Mouse (Mus musculus) gastrocnemius, adult 18-20 months (tissue): ENCODE data around the gene Sema3b. TPM values are rescaled to one million over a fixed set of nuclear protein-coding genes. Genes with fewer than 3 reads are reported as not detected.
"Not testable (repeated sequence)": the region's sequence is repeated elsewhere in the genome, so short reads cannot be mapped to it uniquely, and the experiment has no call there.

Source experiments
- DNase-seq: peaks from one replicate; pipeline ENCODE4 v3.0.0; 2021; ENCODE audit warnings: low spot score
- total RNA-seq, 2 experiments: library from RNA; stranded (reverse); gene quantifications; 2 replicates each; pipeline ENCODE4 v1.2.3; 2021

The Sema3b gene
- total RNA-seq, 2 experiments from 2014 or later, result 11.0 to 11.4 TPM

GRCm38 (mm10) chr9:107590058-107590772 lies 18.8 kb downstream of the Sema3b start:
- DNase-seq, result peak; percentile 83

- DNase-seq, result no peak
These were observed 21.0 kb downstream of the Sema3b start for GRCm38 (mm10) chr9:107587833-107588639.

- peak; percentile 98 for DNase-seq
These were observed 21.8 kb downstream of the Sema3b start, which contains the start of gene Ifrd2 for GRCm38 (mm10) chr9:107586974-107587832. Ifrd2 (plus strand) TSS chr9:107587642.

GRCm38 (mm10) chr9:107586504-107586903 lies 22.5 kb downstream of the Sema3b start:
- no peak for DNase-seq

GRCm38 (mm10) chr9:107583174-107583573 lies 25.9 kb downstream of the Sema3b start:
- DNase-seq, result no peak

- DNase-seq, result no peak
These were observed 26.4 kb downstream of the Sema3b start for GRCm38 (mm10) chr9:107582509-107583062.

- DNase-seq, result no peak
These were observed 27.4 kb downstream of the Sema3b start for GRCm38 (mm10) chr9:107581584-107581983.

- peak; percentile 94 for DNase-seq
These were observed 28.3 kb downstream of the Sema3b start, which contains the start of gene Hyal3 for GRCm38 (mm10) chr9:107580501-107581317. Hyal3 (plus strand) TSS chr9:107580818.

- DNase-seq, result no peak
These were observed 29.8 kb downstream of the Sema3b start for GRCm38 (mm10) chr9:107579023-107579900.

GRCm38 (mm10) chr9:107578587-107578986 lies 30.4 kb downstream of the Sema3b start, which contains the start of gene Naa80:
Naa80 (plus strand) TSS chr9:107578887.
- no peak for DNase-seq

GRCm38 (mm10) chr9:107577871-107578270 lies 31.2 kb downstream of the Sema3b start:
- no peak for DNase-seq

- peak; percentile 81 for DNase-seq
These were observed 32.5 kb downstream of the Sema3b start, which contains the start of gene Hyal1 for GRCm38 (mm10) chr9:107576357-107577107. Hyal1 (plus strand) TSS chr9:107576927.

- DNase-seq, result no peak
These were observed 33.3 kb downstream of the Sema3b start for GRCm38 (mm10) chr9:107575579-107576356.

GRCm38 (mm10) chr9:107573774-107574173 lies 35.3 kb downstream of the Sema3b start:
- not testable (repeated sequence) for DNase-seq

- DNase-seq, result no peak
These were observed 36.7 kb downstream of the Sema3b start for GRCm38 (mm10) chr9:107572327-107572662.

GRCm38 (mm10) chr9:107571534-107572326 lies 37.3 kb downstream of the Sema3b start:
- DNase-seq, result no peak

GRCm38 (mm10) chr9:107570845-107571244 lies 38.2 kb downstream of the Sema3b start:
- DNase-seq, result no peak
